In the genomic region with DNA sequence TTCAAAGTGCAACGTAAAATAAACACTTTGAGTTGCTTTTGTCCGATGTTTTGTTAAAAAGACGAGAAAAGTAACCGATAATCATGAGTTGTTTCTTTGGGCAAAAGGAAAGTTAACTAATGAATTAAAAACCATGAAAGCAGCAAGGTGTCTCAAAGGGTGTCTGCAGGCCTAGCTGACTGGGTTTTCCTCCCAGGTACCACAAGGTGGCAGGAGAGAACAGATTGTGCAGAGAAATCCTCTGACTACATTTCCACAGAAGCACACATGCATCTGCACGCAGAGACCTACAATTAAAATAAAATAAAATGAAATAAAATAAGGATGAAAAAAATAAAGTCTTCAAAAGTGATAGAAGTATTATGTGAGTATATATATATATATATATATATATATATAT, we compare ENCODE assay signal across 8 mouse cellular contexts.
DNase-seq lines count a peak whose midpoint lies in the region; ATAC-seq lines count a peak whose summit lies in the region.

No protein-coding gene starts in this region.

- ATAC-seq in embryonic facial prominence, embryonic 14.5 days (ENCODE audit: low read depth), result no peak
- no peak for ATAC-seq in cerebellum, adult (ENCODE audit: insufficient number of reproducible peaks, low FRiP score, low TSS enrichment)

- no peak overlapping the region for H3K27ac ChIP-seq in embryonic facial prominence, embryonic 14.5 days (replicated peaks; ENCODE audit: low read depth, low read length)
- H3K27ac ChIP-seq in heart, embryonic 10.5 days, result no peak overlapping the region

- H3K9me3 ChIP-seq in embryonic facial prominence, embryonic 14.5 days (ENCODE audit: control insufficient read depth, low read length), result no peaks in the 10 kb centered on the region
- no peaks in the 10 kb centered on the region for H3K9me3 ChIP-seq in heart, embryonic 10.5 days

- no peaks in the 10 kb centered on the region for H3K27me3 ChIP-seq in embryonic facial prominence, embryonic 14.5 days (replicated peaks; ENCODE audit: control insufficient read depth, insufficient read depth, low read length)
- no peaks in the 10 kb centered on the region for H3K27me3 ChIP-seq in heart, embryonic 10.5 days (ENCODE audit: insufficient read depth, poor library complexity, severe bottlenecking)

- H3K4me1 ChIP-seq in embryonic facial prominence, embryonic 14.5 days (ENCODE audit: control insufficient read depth, insufficient read depth, low read length), result no peaks in the 10 kb centered on the region
- no peaks in the 10 kb centered on the region for H3K4me1 ChIP-seq in heart, embryonic 10.5 days

- H3K36me3 ChIP-seq in embryonic facial prominence, embryonic 14.5 days (ENCODE audit: control insufficient read depth, insufficient read depth, low read length), result no peaks in the 10 kb centered on the region
- no peaks in the 10 kb centered on the region for H3K36me3 ChIP-seq in heart, embryonic 10.5 days

- no peak overlapping the region for H3K4me3 ChIP-seq in embryonic facial prominence, embryonic 14.5 days (ENCODE audit: low read depth, low read length)
- no peak overlapping the region for H3K4me3 ChIP-seq in heart, embryonic 10.5 days

- no peak overlapping the region for H3K4me2 ChIP-seq in embryonic facial prominence, embryonic 14.5 days (ENCODE audit: low read depth, low read length)

- 51% methylated on average over 5 of the region's 5 CpGs for WGBS in embryonic facial prominence, embryonic 14.5 days
- WGBS in heart, embryonic 10.5 days, result 41% methylated on average over 5 of the region's 5 CpGs

- DNase-seq in heart, postnatal 10 days, result peak; percentile 1 to 18
- DNase-seq in heart, postnatal 36 days, result no peak
- peak; percentile 66 for DNase-seq in ES-CJ7 (ENCODE audit: low read depth, low spot score)
- DNase-seq in embryonic facial prominence, embryonic 14.5 days (ENCODE audit: low spot score), result peak; percentile 16
- DNase-seq in left cerebral cortex, postnatal 10 days (ENCODE audit: extremely low spot score in 1 of 2, low spot score in 2 of 2), result peak; percentile 17 to 35
- DNase-seq in yolk sac, embryonic 10.5 days (ENCODE audit: low spot score), result peak; percentile 1
- no peak for DNase-seq in heart, embryonic 10.5 days (ENCODE audit: low spot score)

- H3K9ac ChIP-seq in embryonic facial prominence, embryonic 14.5 days (ENCODE audit: low read depth, low read length), result no peak overlapping the region

- intact Hi-C loops in heart, postnatal 10 days (cut with DNase I), result no loop called here
- intact Hi-C loops in heart, postnatal 36 days (cut with DNase I), result no loop called here
- intact Hi-C loops in left cerebral cortex, postnatal 10 days (cut with DNase I), result no loop called here

Comparison
In these comparisons a context has a peak if more than half of its experiments do, and no peak if none do; other contexts are left out.
1. DNase-seq: peak in heart, postnatal 10 days (2 of 2), ES-CJ7 (single experiment), embryonic facial prominence, embryonic 14.5 days (single experiment), left cerebral cortex, postnatal 10 days (2 of 2) and yolk sac, embryonic 10.5 days (single experiment); none in heart, postnatal 36 days (0 of 2) and heart, embryonic 10.5 days (single experiment).